Mouse (Mus musculus) hindbrain, postnatal 0 days (tissue): Measurements from ENCODE around the gene Vars. TPM values are rescaled to one million over a fixed set of nuclear protein-coding genes. Genes with fewer than 3 reads are reported as not detected.

Experiments used
- ATAC-seq: fragments of 200-750 bp; cut with Nextera tagmentation; 2 replicates; pipeline ENCODE4 v1.8.0; 2017; ENCODE audit warnings: mild to moderate bottlenecking, moderate TSS enrichment, moderate library complexity
- DNase-seq: peaks from one replicate; pipeline ENCODE4 v3.0.0-alpha.2; 2015; ENCODE audit warnings: low spot score
- H3K27ac ChIP-seq: fragments of 300-500 bp; sonication (generic); 2 replicates; pipeline ENCODE4 v1.5.1; 2014; ENCODE audit warnings: mild to moderate bottlenecking
- H3K27me3 ChIP-seq: fragments of 300-500 bp; sonication (generic); 2 replicates; pipeline ENCODE4 v1.6.1; 2014; ENCODE audit warnings: low read length, mixed read lengths; ENCODE audit not compliant: insufficient read depth
- H3K36me3 ChIP-seq: fragments of 300-500 bp; sonication (generic); 2 replicates; pipeline ENCODE4 v1.6.1; 2014; ENCODE audit warnings: low read length, mixed read lengths; ENCODE audit not compliant: insufficient read depth
- H3K4me1 ChIP-seq: fragments of 300-500 bp; sonication (generic); 2 replicates; pipeline ENCODE4 v1.6.1; 2014; ENCODE audit warnings: antibody characterized with exemption, low read length, mixed read lengths; ENCODE audit not compliant: insufficient read depth
- H3K4me2 ChIP-seq: fragments of 300-500 bp; sonication (generic); 2 replicates; pipeline ENCODE4 v1.6.1; 2014; ENCODE audit warnings: low read depth, mild to moderate bottlenecking, low read length, moderate library complexity, mixed read lengths
- H3K4me3 ChIP-seq: fragments of 300-500 bp; sonication (generic); 2 replicates; pipeline ENCODE4 v1.5.1; 2014; ENCODE audit warnings: low read length
- H3K9ac ChIP-seq: fragments of 300-500 bp; sonication (generic); replicated peaks from 2 replicates; pipeline ENCODE4 v1.6.1; 2014; ENCODE audit warnings: mild to moderate bottlenecking, low read length, moderate library complexity, mixed read lengths
- H3K9me3 ChIP-seq: fragments of 300-500 bp; sonication (generic); 2 replicates; pipeline ENCODE4 v1.6.1; 2016; ENCODE audit warnings: low read length, mixed read lengths
- CTCF ChIP-seq: IDR thresholded peaks from 2 replicates; pipeline ENCODE4 v1.5.1; 2016; ENCODE audit warnings: antibody characterized with exemption, control low read depth, low read depth
- WGBS: fragments of 180-500 bp; shearing (Covaris S2); extraction: QIAGEN DNeasy Blood & Tissue Kit; methylation state at CpG from one replicate; pipeline ENCODE4 v1.1.7; 2014; 5-methylcytosine and 5-hydroxymethylcytosine counted together
- polyA plus RNA-seq: library from polyadenylated mRNA; unstranded; fragments of >200 nt; fragmentation: Nextera tagmentation; extraction: Ambion mirVana; gene quantifications from 2 replicates; pipeline ENCODE4 v1.2.1, GENCODE M21; 2015
- total RNA-seq: library from RNA; depleted of rRNA; stranded (reverse); fragments of >200 nt; gene quantifications from 2 replicates; pipeline ENCODE4 v1.2.3, GENCODE M21; 2014

Gene Vars
- total and polyA plus RNA-seq, 2 experiments from 2014 or later, result 41.7 to 128 TPM

DNA sequence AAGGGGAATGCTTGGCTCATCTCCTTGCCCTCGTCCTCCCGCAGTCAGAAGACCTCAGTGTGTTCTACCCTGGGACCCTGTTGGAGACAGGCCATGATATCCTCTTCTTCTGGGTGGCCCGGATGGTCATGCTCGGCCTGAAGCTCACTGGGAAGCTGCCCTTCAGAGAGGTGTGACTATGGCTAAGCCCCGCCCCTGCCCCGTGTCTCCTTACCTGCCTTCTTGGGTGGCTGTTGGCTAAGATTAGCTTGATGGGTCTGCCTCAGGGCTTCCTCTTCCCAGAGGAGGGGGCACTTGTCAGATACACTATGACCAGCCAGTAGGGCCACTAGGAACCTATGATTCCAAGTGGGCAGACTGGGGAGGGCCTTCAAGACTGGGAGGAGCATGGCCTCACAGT lies 12.4 kb downstream of the Vars start:
- TF ChIP-seq CTCF, result no peak
- Histone ChIP-seq H3K4me2 (no peak overlapping the region), H3K36me3 (peaks cover 62% of the 10 kb centered on the region), H3K9me3 (no peaks in the 10 kb centered on the region), H3K27ac (no peak overlapping the region), H3K4me1 (no peaks in the 10 kb centered on the region), H3K27me3 (no peaks in the 10 kb centered on the region), H3K9ac (no peak overlapping the region), H3K4me3 (no peak overlapping the region)
- ATAC-seq, result no peak
- no peak for DNase-seq
- WGBS, result 83% methylated on average over 6 of the region's 6 CpGs

DNA sequence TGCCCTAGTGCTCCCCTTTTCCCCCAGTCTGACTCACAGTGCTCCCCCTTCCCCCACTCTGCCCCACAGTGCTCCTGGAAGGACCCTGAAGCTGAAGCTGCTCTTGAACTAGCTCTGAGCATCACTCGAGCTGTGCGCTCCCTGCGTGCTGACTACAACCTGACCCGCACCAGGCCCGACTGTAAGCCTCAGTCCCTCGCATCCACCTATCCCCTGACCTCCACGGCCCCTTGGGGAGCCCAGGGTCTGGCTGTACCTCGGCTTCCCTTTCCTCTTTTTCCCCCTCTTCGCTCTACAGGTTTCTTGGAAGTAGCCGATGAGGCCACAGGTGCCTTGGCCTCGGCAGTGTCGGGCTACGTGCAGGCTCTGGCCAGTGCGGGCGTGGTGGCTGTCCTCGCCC lies 14.5 kb downstream of the Vars start:
- 93% methylated on average over 16 of the region's 16 CpGs for WGBS
- H3K4me2 ChIP-seq, result no peak overlapping the region
- H3K4me1 ChIP-seq, result no peaks in the 10 kb centered on the region
- DNase-seq (no peak), ATAC-seq (no peak)
- no peak overlapping the region for H3K27ac ChIP-seq
- H3K9me3 ChIP-seq, result no peaks in the 10 kb centered on the region
- TF ChIP-seq CTCF, result no peak
- peaks cover 53% of the 10 kb centered on the region for H3K36me3 ChIP-seq
- no peak overlapping the region for H3K4me3 ChIP-seq
- no peaks in the 10 kb centered on the region for H3K27me3 ChIP-seq
- no peak overlapping the region for H3K9ac ChIP-seq

DNA sequence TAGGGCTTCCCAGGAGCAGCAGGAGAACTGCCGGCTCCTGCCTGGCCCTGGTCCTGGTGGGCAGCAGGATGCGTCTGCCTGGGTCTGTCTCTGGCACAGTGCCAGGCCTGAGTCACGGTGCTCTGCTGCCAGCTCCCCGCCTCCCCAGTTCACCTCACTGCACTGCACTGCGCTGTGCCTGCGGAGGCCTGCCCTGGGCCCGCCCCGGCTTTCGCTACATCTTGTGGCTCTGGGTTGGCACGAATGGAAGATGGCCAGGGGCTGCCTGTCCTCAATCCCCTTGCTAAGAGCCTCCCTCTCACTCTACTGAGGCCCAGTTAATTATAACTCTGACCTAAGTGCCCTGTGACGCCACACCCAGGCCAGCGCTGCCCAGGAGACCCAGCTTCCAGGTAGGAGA lies 15.6 kb downstream of the Vars start, which contains the start of gene Vwa7:
Vwa7 (plus strand) TSS at position 204 of the 400 bp plus-strand sequence.
- peaks cover 43% of the 10 kb centered on the region for H3K36me3 ChIP-seq
- H3K4me3 ChIP-seq, result no peak within 1 kb of the TSS
- ATAC-seq (peak; percentile 59), DNase-seq (peak; percentile 78)
- no peaks in the 10 kb centered on the region for H3K9me3 ChIP-seq
- 37% methylated on average over 12 of the region's 12 CpGs for WGBS
- no peak within 1 kb of the TSS for H3K27ac ChIP-seq
- H3K4me2 ChIP-seq, result no peak within 1 kb of the TSS
- H3K27me3 ChIP-seq, result no peaks in the 10 kb centered on the region
- H3K9ac ChIP-seq, result no peak within 1 kb of the TSS
- no peak for TF ChIP-seq CTCF
- peaks cover 1% of the 10 kb centered on the region for H3K4me1 ChIP-seq

DNA sequence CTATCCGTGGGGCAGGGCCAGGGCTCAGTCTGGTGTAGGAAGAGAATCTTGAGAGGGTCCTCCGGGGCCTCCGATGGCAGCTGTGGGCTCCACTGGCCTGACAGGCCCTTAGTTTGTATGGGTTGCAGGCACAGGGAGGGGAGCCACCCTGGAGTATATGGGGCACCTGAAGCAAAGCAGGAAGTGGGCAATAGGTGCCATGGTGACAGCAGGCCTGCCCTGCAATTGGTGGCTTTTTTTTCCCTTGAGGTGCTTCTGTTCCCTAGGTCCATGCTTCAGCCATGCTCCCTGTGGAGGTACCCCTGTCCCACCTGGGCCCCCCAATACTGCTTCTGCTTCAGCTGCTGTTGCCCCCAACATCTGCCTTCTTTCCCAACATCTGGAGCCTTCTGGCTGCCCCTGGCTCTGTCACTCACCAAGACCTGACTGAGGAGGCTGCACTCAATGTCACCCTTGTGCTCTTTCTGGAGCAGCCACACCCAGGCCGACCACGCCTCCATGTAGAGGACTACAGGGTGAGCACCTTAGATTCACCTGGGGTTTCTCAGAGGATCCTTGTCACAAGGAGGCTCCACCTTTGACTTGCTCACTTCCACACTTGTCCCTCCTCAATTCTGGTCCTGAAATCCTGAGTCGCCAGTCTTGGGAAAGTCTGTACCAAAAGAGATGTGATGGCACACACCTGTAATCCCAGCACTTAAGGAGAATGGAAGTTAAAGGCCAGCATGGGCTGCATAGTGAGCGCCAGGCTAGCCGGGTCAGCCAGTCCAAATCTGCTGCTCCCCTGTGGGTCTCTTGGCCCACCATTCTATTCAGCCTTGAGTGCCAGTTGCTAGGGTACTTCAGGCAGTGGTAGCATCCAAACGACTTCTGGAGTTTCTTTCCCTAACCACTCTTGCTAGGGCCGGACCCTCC lies 16.3 kb downstream of the Vars start:
- TF ChIP-seq CTCF, result no peak
- no peak for DNase-seq
- Histone ChIP-seq H3K4me2 (no peak overlapping the region), H3K9ac (no peak overlapping the region), H3K4me1 (peaks cover 6% of the 10 kb centered on the region), H3K9me3 (no peaks in the 10 kb centered on the region), H3K36me3 (peaks cover 36% of the 10 kb centered on the region), H3K4me3 (no peak overlapping the region), H3K27ac (no peak overlapping the region), H3K27me3 (no peaks in the 10 kb centered on the region)
- no peak for ATAC-seq
- WGBS, result 70% methylated on average over 10 of the region's 10 CpGs

DNA sequence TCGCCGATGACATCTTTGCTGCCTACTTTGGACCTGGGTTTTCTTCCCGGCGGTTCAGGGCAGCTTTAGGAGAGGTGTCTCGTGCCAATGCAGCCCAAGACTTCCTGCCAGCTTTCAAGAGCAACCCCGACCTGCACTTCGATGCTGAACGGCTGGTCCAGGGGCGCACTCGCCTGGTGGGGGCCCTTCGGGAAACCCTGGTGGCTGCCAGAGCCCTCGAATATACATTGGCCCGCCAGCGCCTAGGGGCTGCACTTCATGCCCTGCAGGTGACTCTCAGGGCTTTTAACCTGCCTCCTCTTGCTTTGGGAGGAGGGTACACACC lies 16.9 kb downstream of the Vars start:
- ATAC-seq (no peak), DNase-seq (no peak)
- Histone ChIP-seq H3K4me3 (no peak overlapping the region), H3K4me2 (no peak overlapping the region), H3K9me3 (no peaks in the 10 kb centered on the region), H3K36me3 (peaks cover 30% of the 10 kb centered on the region), H3K4me1 (peaks cover 6% of the 10 kb centered on the region), H3K9ac (no peak overlapping the region), H3K27me3 (no peaks in the 10 kb centered on the region), H3K27ac (no peak overlapping the region)
- 76% methylated on average over 14 of the region's 14 CpGs for WGBS
- no peak for TF ChIP-seq CTCF

DNA sequence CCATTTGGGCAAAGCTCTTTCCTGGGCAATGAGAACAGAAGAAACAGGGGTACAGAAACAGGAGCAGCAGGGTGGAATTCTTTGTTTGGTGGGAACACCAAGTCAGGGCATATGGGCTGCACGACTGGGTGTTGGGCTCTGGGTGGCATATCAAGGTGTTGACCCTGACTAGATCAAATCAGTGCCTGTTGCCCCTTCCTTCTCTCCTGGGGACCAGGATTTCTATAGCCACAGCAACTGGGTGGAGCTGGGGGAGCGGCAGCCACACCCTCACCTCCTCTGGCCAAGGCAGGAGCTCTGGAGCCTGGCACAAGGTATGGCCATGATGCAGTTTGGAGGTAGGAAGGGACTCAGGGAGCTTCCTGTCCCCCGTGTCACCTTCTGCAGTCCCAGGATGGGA lies 17.4 kb downstream of the Vars start:
- WGBS, result 88% methylated on average over 3 of the region's 3 CpGs
- H3K27ac ChIP-seq, result no peak overlapping the region
- H3K4me3 ChIP-seq, result no peak overlapping the region
- H3K4me1 ChIP-seq, result peaks cover 6% of the 10 kb centered on the region
- no peak overlapping the region for H3K9ac ChIP-seq
- DNase-seq (no peak), ATAC-seq (no peak)
- no peak overlapping the region for H3K4me2 ChIP-seq
- no peak for TF ChIP-seq CTCF
- no peaks in the 10 kb centered on the region for H3K27me3 ChIP-seq
- peaks cover 28% of the 10 kb centered on the region for H3K36me3 ChIP-seq
- no peaks in the 10 kb centered on the region for H3K9me3 ChIP-seq

DNA sequence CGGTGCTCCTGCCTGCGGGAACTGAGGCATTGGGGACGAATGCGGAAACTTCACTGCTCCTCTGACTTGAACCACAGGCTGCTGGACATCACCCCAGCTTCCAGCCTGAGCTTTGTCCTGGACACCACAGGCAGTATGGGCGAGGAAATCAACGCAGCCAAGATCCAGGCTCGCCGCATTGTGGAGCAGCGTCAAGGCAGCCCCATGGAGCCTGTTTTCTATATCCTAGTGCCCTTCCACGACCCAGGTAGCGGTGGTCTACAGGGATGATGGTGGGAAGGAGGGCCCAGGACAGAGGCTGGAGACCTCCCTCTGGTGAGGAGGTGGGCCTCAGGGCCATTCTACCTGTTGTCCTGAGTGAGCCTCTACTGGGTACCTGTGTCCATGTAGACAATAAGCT lies 19.1 kb downstream of the Vars start:
- Histone ChIP-seq H3K27ac (no peak overlapping the region), H3K27me3 (no peaks in the 10 kb centered on the region), H3K9me3 (no peaks in the 10 kb centered on the region), H3K4me1 (peaks cover 6% of the 10 kb centered on the region), H3K4me3 (no peak overlapping the region), H3K4me2 (no peak overlapping the region), H3K9ac (no peak overlapping the region), H3K36me3 (peaks cover 12% of the 10 kb centered on the region; the same call in 1 of the 2 replicates)
- 75% methylated on average over 11 of the region's 11 CpGs for WGBS
- DNase-seq (no peak), ATAC-seq (no peak)
- TF ChIP-seq CTCF, result no peak
